Mouse (Mus musculus) liver, embryonic 12.5 days (tissue): ENCODE data around the gene Tnfrsf1a. TPM values are rescaled to one million over a fixed set of nuclear protein-coding genes. Genes with fewer than 3 reads are reported as not detected.
A peak's percentile ranks its signal among the peaks of the same experiment; 100 is the strongest.

Source experiments
- ATAC-seq: fragments of 200-750 bp; cut with Nextera tagmentation; 2 replicates; pipeline ENCODE4 v1.8.0; 2017; ENCODE audit warnings: moderate number of reproducible peaks, mild to moderate bottlenecking, moderate library complexity
- H3K27ac ChIP-seq: fragments of 300-500 bp; sonication (generic); 2 replicates; pipeline ENCODE4 v1.5.1; 2016; ENCODE audit warnings: mild to moderate bottlenecking
- H3K27me3 ChIP-seq: fragments of 300-500 bp; sonication (generic); replicated peaks from 2 replicates; pipeline ENCODE4 v1.6.1; 2016; ENCODE audit warnings: mild to moderate bottlenecking, moderate library complexity
- H3K36me3 ChIP-seq: fragments of 300-500 bp; sonication (generic); 2 replicates; pipeline ENCODE4 v1.6.1; 2016; ENCODE audit warnings: mild to moderate bottlenecking, moderate library complexity
- H3K4me1 ChIP-seq: fragments of 300-500 bp; sonication (generic); 2 replicates; pipeline ENCODE4 v1.6.1; 2016
- H3K4me2 ChIP-seq: fragments of 300-500 bp; sonication (generic); 2 replicates; pipeline ENCODE4 v1.6.1; 2016; ENCODE audit warnings: mild to moderate bottlenecking, moderate library complexity
- H3K4me3 ChIP-seq: fragments of 300-500 bp; sonication (generic); 2 replicates; pipeline ENCODE4 v1.5.1; 2016; ENCODE audit warnings: mild to moderate bottlenecking, moderate library complexity
- H3K9ac ChIP-seq: fragments of 300-500 bp; sonication (generic); 2 replicates; pipeline ENCODE4 v1.6.1; 2016; ENCODE audit warnings: mild to moderate bottlenecking, moderate library complexity
- H3K9me3 ChIP-seq: fragments of 300-500 bp; sonication (generic); replicated peaks from 2 replicates; pipeline ENCODE4 v1.6.1; 2016; ENCODE audit warnings: mild to moderate bottlenecking, moderate library complexity
- WGBS: fragments of 180-500 bp; shearing (Covaris S2); methylation state at CpG from one replicate; pipeline ENCODE4 v1.1.7; 2016; ENCODE audit not compliant: insufficient replicate concordance; 5-methylcytosine and 5-hydroxymethylcytosine counted together
- polyA plus RNA-seq: library from polyadenylated mRNA; unstranded; fragments of >200 nt; fragmentation: Nextera tagmentation; extraction: Ambion mirVana; gene quantifications from 2 replicates; pipeline ENCODE4 v1.2.1, GENCODE M21; 2016

Tnfrsf1a gene
- polyA plus RNA-seq, 1 experiment from 2014 or later = 23.0 TPM

DNA sequence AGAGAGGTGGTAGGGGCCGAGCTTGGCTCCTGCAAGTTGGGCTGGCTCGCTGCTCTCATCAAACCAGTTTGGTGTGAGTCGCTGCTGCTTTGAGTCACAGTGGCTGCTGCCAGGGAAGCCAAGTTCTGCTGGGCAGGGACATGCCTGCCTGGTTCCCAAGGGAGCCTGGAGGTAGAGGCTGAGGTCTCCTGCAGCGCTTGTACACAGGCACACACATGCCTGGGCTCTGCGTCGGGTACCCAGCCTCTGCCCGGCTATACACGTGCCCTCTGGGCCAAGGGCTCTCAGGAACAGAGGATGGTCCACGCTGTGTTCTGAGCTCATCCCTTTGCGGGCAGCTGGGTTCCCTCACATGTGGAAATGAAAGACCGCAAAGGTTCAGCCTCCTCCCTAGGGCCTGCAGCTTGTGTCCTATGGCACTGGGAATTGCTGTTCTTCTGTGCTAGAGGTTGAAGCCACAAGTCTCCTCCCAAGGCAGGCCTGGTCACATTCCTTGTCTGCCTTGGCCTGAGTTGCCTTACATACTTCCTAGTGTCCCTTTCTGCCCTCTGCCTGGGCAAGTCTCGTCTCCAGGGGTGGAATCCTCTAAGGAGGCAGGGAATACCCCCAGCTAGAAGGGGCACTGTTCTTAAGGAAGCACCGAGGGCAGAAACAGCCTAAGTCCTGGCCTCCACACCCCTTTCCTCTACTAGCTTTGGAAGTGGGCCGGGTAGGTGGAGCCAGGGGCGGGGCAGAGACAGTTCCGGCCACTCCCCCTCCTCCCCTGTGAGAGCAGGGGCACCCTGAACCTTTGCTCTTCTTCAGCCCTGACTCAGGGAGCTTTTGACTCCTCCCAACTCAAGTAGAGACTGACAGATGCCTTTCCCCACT, 28.7 kb downstream of the Tnfrsf1a start:
- H3K36me3 ChIP-seq = no peaks in the 10 kb centered on the region
- peak; percentile 48; the same call in 1 of the 2 replicates for ATAC-seq
- H3K27ac ChIP-seq = no peak overlapping the region
- H3K4me2 ChIP-seq = peak overlapping the region; percentile 39
- no peaks in the 10 kb centered on the region for H3K9me3 ChIP-seq
- no peak overlapping the region for H3K9ac ChIP-seq
- H3K4me3 ChIP-seq = no peak overlapping the region
- WGBS = 39% methylated on average over 16 of the region's 16 CpGs
- H3K27me3 ChIP-seq = peaks cover 85% of the 10 kb centered on the region
- peaks cover 29% of the 10 kb centered on the region for H3K4me1 ChIP-seq

DNA sequence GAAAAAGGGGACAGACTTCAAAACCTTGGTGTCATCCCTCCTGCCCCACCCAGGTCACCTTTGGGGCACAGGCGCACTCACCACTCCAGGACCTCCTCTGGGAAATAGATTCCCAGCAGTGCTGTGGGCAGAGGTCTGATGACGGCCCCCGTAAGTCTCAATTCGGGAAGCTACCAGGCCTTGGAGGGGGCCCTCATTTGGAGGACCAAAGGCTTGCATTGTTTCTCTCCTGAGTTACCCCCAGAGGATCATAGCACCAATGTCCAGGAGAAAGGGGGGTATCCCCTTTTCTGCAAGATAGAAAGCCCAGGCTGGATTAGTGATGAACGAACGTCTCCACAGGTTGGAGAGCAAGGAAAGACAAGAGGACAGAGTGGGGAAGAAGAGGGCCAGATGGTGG, 29.5 kb downstream of the Tnfrsf1a start:
- Histone ChIP-seq H3K36me3 (no peaks in the 10 kb centered on the region), H3K9me3 (no peaks in the 10 kb centered on the region), H3K4me1 (peaks cover 29% of the 10 kb centered on the region), H3K9ac (no peak overlapping the region), H3K27ac (no peak overlapping the region), H3K4me3 (no peak overlapping the region), H3K4me2 (peak overlapping the region; percentile 39), H3K27me3 (peaks cover 83% of the 10 kb centered on the region)
- no peak for ATAC-seq
- 7% methylated on average over 6 of the region's 6 CpGs for WGBS

DNA sequence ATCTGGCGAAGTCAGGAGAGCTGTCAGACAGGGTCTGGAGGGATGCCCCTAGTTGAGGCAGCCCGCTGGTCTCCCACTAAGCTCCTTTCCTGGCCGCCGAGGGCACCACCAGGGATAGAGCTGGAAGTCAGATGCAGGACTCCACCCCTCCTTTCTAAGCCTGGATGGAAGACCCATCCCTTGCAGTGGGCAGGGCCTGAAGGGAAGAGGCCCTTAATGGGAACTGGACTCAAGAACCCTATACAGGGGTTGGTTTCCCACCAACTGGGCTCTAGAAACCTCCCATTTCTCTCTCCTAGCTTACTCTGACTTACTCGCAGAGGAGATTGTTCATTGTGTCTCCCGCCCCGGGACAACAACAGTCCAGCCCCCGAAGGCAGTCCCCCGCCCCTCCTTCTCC, 30.6 kb downstream of the Tnfrsf1a start:
- Histone ChIP-seq H3K4me2 (peak overlapping the region; percentile 61), H3K4me3 (peak overlapping the region; percentile 38), H3K4me1 (peaks cover 29% of the 10 kb centered on the region), H3K36me3 (no peaks in the 10 kb centered on the region), H3K9ac (no peak overlapping the region), H3K9me3 (no peaks in the 10 kb centered on the region), H3K27me3 (peaks cover 84% of the 10 kb centered on the region), H3K27ac (no peak overlapping the region)
- WGBS = 6% methylated on average over 9 of the region's 9 CpGs
- ATAC-seq = no peak

DNA sequence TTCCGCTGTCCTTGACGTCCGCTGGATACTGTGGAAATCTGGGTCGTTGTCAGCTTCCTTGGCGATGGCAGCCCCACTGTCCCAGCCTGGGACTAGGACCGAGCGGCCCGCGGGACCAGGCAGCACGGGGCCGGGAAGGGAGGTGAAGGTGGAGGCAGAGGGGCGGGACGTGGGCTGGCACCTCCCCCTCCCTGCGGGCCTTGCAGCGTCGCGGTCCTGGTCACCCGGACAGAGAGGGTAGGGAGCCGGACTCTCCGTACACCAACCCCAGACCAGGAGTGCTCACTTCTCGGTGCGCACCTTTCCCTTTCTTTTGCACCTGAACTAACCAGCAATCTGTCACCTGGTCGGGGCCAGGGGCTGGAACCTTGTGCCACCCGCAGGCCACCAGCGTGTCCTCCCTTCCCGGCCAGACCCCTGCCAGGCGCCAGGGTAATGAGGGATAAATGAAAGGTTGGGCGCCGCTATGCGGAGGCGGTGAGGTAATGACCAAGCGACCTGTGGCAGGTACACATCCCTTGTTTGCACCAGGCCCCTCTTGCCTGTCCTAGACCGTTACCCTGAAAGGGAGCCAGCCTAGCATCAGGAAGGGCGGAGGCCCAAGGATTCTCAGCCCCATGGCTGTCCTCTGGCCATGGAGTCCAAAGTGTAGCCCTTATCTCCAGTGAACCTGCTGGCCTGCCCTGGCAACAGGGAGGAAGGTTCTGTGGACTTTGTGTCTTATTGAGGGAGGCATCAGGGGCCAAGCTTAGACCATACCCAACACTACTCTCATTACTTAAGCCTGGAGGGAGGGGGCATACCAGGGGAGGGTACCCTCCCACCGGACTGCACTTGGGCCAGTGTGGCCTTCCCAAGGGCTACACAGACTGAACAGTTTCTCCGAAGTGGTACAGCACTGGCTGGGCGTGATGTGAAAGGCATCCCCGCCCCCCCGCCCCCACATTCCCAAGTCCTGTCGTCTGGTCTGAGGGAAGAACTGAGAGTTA, 31.5 kb downstream of the Tnfrsf1a start, which contains the start of gene Plekhg6:
Gene Plekhg6 (minus strand): TSS at position 422 of the 989 bp plus-strand sequence.
- Histone ChIP-seq H3K4me1 (peaks cover 29% of the 10 kb centered on the region), H3K27me3 (peaks cover 76% of the 10 kb centered on the region), H3K36me3 (no peaks in the 10 kb centered on the region), H3K9me3 (no peaks in the 10 kb centered on the region), H3K4me2 (peak within 1 kb of the TSS; percentile 61), H3K4me3 (peak within 1 kb of the TSS; percentile 38), H3K27ac (no peak within 1 kb of the TSS), H3K9ac (0 out of 2 replicates have a peak within 1 kb of the TSS, but pooled peaks have one; percentile 12)
- WGBS = 10% methylated on average over 40 of the region's 40 CpGs
- ATAC-seq = peak; percentile 33

DNA sequence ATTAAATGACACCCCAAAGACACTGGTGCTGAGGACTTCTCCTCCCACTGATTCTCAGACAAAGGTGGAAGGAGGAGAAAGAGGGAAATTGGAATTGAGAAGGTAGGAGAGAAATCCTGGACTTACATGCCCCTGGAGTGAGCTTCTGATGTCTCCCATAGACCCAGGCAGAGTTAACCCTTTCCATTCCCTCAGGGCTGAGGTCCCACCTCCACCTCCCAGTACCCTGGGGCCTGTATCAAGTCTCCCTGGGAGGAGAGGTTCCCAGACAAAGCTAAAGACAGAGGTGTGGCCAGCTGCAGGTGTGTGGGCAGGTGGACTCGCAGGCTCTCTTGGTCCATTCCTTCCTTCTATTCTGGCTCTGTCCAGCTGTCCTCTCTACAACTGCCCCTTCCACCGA, 32.9 kb downstream of the Tnfrsf1a start:
- H3K9me3 ChIP-seq = no peaks in the 10 kb centered on the region
- no peak overlapping the region for H3K4me2 ChIP-seq
- no peak overlapping the region for H3K4me3 ChIP-seq
- WGBS = 48% methylated on average over 2 of the region's 2 CpGs
- H3K9ac ChIP-seq = no peak overlapping the region
- no peaks in the 10 kb centered on the region for H3K36me3 ChIP-seq
- H3K27ac ChIP-seq = no peak overlapping the region
- peaks cover 29% of the 10 kb centered on the region for H3K4me1 ChIP-seq
- ATAC-seq = no peak
- H3K27me3 ChIP-seq = peaks cover 69% of the 10 kb centered on the region

DNA sequence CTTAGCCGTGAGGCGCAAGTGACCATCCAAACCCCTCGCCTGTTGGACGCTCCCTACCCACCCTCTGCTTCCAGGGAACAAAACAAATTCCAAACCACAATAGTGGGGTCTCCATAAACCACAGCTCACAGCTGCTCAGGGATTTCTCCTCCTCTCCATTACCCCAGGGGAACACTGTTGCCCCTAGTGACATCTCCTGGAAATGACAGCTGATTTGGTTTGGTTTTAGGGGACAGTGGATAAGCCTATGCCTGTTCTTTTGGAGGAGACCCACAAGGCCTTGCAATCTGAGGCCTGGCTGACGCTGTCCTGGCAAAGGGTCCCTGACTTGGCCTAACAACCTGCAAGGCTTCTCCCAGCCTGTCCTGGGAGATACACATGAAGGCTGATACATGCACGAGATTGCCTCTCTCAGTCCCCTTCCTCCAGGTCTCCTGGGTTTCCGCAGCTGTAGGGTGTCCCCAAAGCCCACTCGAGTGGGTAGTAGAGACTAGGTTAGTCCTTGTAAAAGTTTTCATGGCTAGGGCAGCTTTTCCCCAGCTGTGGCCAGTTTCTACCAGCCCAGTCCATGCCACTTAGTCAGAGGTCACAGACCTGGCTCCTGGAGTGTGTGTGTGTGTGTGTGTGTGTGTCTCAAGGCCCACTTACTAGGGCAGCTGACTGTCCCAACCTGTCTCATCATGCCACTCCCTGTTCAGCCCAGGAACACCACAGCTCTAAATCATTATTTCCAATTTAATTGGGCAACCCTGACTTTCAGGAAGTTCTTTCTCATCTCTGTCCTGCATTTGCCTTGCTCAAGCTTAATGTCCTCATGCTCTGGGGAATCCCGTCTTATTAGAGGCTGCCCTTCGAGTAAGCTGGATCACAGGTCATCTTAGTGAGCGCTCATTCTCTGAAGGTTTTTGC, 36.2 kb downstream of the Tnfrsf1a start:
- H3K9ac ChIP-seq = no peak overlapping the region
- H3K4me1 ChIP-seq = peaks cover 9% of the 10 kb centered on the region
- peaks cover 36% of the 10 kb centered on the region for H3K27me3 ChIP-seq
- ATAC-seq = no peak
- H3K4me3 ChIP-seq = no peak overlapping the region
- no peaks in the 10 kb centered on the region for H3K36me3 ChIP-seq
- H3K9me3 ChIP-seq = no peaks in the 10 kb centered on the region
- no peak overlapping the region for H3K27ac ChIP-seq
- WGBS = 56% methylated on average over 11 of the region's 11 CpGs
- no peak overlapping the region for H3K4me2 ChIP-seq

- Histone ChIP-seq H3K27ac (no peak overlapping the region), H3K36me3 (no peaks in the 10 kb centered on the region), H3K9me3 (no peaks in the 10 kb centered on the region), H3K4me2 (no peak overlapping the region), H3K4me1 (peaks cover 1% of the 10 kb centered on the region; the same call in 1 of the 2 replicates), H3K9ac (no peak overlapping the region), H3K4me3 (no peak overlapping the region), H3K27me3 (peaks cover 28% of the 10 kb centered on the region)
- 56% methylated on average over 6 of the region's 6 CpGs for WGBS
- 0 out of 2 replicates have a peak, but pooled peaks have one; percentile 8 for ATAC-seq
Observed at GRCm38 (mm10) chr6:125386080-125386479, 36.9 kb downstream of the Tnfrsf1a start.

DNA sequence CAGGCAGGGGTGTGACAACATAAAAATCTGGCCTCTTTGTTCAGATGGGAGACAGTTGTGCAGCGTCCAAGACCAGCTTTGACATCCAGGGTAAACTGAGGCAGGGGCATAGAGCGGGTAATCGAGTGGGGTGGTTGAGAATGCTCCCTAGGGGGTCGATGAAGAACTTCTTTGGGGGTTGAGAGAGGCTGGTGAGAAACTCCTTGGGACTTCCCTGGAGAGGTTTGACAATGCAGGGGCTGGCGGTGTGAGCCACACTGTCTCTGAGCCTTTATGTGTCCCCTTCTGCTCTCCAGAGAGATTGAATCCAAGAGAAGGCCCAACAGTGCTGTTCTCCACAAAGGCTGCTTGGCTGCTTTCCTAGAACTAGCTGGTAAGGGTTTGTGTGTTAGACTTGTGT, 40.7 kb downstream of the Tnfrsf1a start:
- H3K27ac ChIP-seq = no peak overlapping the region
- H3K4me2 ChIP-seq = no peak overlapping the region
- no peaks in the 10 kb centered on the region for H3K36me3 ChIP-seq
- no peaks in the 10 kb centered on the region for H3K4me1 ChIP-seq
- 0 out of 2 replicates have a peak, but pooled peaks cover under 1% of the 10 kb centered on the region for H3K27me3 ChIP-seq
- ATAC-seq = no peak
- no peak overlapping the region for H3K9ac ChIP-seq
- 60% methylated on average over 5 of the region's 5 CpGs for WGBS
- no peak overlapping the region for H3K4me3 ChIP-seq
- H3K9me3 ChIP-seq = no peaks in the 10 kb centered on the region

GRCm38 (mm10) chr6:125405461-125406382, 56.6 kb downstream of the Tnfrsf1a start:
- ATAC-seq = no peak
- no peaks in the 10 kb centered on the region for H3K27me3 ChIP-seq
- no peaks in the 10 kb centered on the region for H3K36me3 ChIP-seq
- H3K4me3 ChIP-seq = no peak overlapping the region
- H3K27ac ChIP-seq = no peak overlapping the region
- no peak overlapping the region for H3K4me2 ChIP-seq
- no peaks in the 10 kb centered on the region for H3K4me1 ChIP-seq
- no peaks in the 10 kb centered on the region for H3K9me3 ChIP-seq
- 51% methylated on average over 14 of the region's 14 CpGs for WGBS
- no peak overlapping the region for H3K9ac ChIP-seq

DNA sequence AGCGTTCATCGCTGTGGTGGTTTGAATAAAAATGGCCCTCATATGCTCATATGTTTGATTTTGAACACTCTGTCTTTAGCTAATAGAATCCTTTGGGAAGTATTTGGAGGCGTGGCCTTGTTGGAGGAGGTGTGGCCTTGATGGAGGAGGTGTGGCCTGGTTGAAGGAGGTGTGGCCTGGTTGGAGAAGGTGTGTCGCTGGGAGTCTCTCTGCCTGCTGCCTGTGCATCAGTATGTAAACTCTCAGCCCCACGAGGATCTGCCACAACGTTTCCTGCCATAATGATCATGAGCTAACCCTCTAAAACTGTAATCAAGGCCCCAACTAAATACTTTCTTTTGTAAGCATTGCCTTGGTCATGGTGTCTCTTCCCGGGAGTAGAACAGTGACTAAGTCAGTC, 58.1 kb downstream of the Tnfrsf1a start:
- no peak overlapping the region for H3K9ac ChIP-seq
- H3K36me3 ChIP-seq = no peaks in the 10 kb centered on the region
- ATAC-seq = no peak
- no peaks in the 10 kb centered on the region for H3K4me1 ChIP-seq
- no peak overlapping the region for H3K4me3 ChIP-seq
- WGBS = 67% methylated on average over 7 of the region's 7 CpGs
- H3K9me3 ChIP-seq = no peaks in the 10 kb centered on the region
- H3K4me2 ChIP-seq = no peak overlapping the region
- no peak overlapping the region for H3K27ac ChIP-seq
- H3K27me3 ChIP-seq = no peaks in the 10 kb centered on the region
